Mouse (Mus musculus) left cerebral cortex, postnatal 10 days (tissue): ENCODE results near the gene Magi2. TPM values are rescaled to one million over a fixed set of nuclear protein-coding genes. Genes with fewer than 3 reads are reported as not detected.
"Not testable (repeated sequence)": the region's sequence is repeated elsewhere in the genome, so short reads cannot be mapped to it uniquely, and the experiment has no call there.

Source experiments
- DNase-seq, 2 experiments: peaks; one replicate each; pipeline ENCODE4 v3.0.0; 2021 to 2022; ENCODE audit warnings: low spot score in 2 of 2, mixed read lengths in 1 of 2; ENCODE audit errors: extremely low spot score in 1 of 2
- intact Hi-C: fragments of 180-260 bp; cut with DNase I; formaldehyde crosslinking; loops from one replicate; pipeline ENCODE4 v1.15.1; 2025
- total RNA-seq, 2 experiments: library from RNA; stranded (reverse); gene quantifications; 2 replicates each; pipeline ENCODE4 v1.2.3; 2021

Magi2 gene
- total RNA-seq, 2 experiments from 2014 or later = 89.5 to 96.4 TPM

- intact Hi-C loops = no loop called here
- DNase-seq = peak; percentile 14 to 29
Measured at GRCm38 (mm10) chr5:20720201-20720900, 1493.5 kb downstream of the Magi2 start.

DNA sequence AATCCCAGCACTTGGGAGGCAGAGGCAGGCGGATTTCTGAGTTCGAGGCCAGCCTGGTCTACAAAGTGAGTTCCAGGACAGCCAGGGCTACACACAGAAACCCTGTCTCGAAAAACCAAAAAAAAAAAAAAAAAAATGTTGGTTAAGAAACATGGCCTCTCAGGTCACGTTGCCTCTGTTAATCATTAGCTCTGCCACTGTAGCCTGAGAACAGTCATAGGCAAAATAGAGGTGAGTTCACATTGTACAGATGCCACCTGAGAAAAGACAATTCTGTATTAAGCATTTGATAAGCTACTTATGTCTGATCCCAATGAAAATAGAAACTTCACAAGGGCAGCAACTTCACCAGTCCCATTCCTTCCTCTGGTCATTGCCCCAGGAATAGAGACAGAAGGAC is 1496.4 kb downstream of the Magi2 start:
- DNase-seq, intact Hi-C loops: not testable (repeated sequence)

- DNase-seq = no peak
- intact Hi-C loops = no loop called here
Measured at GRCm38 (mm10) chr5:20738795-20739194, 1512.0 kb downstream of the Magi2 start.

DNA sequence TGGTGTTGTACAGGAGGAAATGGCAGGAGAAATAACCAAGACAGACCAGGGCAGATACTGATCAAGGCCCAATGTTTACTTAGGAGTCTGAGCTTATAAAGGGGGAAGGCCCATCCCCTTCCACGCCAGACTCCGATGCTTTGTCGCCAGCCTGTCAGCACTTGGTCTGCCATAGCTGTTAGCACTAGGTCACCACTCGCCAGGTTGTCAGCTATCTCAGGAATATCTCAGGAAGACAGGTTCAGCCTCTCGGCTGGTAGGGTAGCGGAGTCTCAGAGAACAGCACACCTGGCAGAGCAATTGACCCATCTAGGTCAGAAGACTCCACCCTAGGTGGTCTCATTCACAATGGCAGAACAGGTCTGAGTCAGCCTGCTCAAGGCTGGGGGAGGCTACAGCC is 1514.4 kb downstream of the Magi2 start:
- intact Hi-C loops = no loop called here
- no peak for DNase-seq

DNA sequence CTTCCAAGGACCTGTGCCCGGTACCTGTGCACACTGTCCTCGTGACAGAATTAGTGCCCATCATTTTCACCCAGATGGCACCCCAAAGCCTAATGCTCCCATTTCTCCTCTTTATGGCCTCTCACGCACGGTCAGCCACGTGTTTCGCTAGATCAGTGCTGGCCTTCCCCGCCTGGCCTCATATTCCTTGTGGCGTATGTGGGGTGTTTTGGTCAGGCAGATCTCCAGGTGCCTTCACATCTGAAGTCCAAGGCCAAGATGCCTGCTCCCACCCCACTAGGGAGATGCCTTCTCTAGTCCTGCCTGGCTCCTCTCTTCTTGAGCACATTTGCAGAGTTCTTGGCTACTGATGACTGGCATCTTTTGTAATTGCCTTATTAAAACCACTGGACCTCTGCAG is 1515.1 kb downstream of the Magi2 start:
- intact Hi-C loops = no loop called here
- DNase-seq = no peak

DNA sequence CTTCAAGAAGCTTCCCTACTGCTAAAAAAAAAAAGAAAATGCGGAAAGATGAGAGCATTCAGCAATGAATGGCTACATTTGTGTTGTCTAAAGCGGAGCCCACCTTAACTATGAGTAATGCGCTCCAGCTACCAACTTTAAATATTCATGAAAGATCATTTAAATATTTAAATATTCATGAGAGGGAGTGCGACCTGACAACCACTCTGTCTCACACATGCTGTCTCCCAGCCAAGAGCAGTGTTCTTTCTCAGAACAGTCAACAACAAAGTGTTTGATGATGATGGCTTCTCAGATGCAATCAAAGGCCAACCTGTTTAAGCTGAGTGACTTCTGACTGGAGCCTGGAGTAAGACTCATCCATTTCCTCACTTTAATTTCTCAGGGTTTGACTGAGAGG is 1521.3 kb downstream of the Magi2 start:
- no peak for DNase-seq
- intact Hi-C loops = no loop called here

DNA sequence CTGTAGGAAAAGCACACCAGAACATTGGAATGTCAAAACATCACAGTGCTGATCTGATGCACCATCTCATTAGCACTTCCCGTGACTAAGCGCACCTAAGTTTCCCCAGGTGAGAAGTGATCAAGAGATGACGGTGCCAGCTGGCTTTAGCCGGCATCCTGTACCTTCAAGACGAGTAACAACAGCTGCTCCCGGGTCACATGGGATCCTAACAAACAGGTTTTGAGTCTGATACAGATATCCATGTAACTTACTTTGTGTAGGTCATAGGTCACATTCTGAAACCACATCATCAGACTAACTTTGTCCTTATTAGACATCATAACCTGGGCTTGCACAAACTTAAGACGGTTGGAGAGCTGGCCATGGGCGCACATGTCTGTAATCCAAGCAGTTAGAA is 1522.0 kb downstream of the Magi2 start:
- intact Hi-C loops = no loop called here
- no peak for DNase-seq

GRCm38 (mm10) chr5:20749535-20749934 is 1522.7 kb downstream of the Magi2 start:
- intact Hi-C loops = no loop called here
- no peak for DNase-seq

DNA sequence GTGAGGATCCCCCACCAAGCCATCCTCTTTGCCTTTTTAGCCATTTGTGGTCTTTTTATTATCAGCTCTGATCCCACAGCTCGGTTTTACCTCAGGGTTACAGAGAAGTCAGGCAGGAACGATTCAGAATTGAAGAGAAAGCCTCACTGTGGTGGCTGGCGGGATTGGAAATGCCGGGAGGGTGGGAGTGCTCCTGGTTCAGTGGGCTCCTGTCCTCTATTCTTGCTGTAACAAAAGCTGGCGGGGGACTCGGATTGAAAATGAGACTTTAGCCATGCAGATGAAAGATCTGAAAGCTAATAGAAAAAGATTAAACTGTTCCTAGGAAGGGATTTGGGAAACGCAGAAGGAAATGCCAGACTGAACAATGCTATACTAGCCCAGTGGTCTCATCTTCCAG is 1524.2 kb downstream of the Magi2 start:
- intact Hi-C loops = no loop called here
- no peak for DNase-seq

DNA sequence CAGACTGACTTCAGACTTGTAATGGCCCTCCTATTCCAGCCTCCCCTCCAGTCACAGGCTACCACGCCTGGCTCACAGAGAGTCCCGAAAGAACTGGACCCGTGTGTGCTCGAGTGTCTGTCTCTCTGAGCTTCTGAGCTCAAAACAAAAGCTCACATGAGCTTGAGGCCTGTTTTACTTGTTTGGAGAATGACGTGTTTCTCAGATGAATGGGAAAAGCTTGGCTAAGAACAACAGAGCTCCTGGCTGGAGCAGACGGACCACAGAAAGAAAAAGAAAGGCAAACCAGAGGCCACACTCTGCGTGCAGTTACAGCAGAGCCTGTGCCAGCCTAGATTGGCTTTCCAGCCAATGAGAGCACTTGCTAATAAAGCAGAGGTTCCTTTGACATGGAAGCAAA is 1524.9 kb downstream of the Magi2 start:
- intact Hi-C loops = no loop called here
- peak in 1 of 2 experiments; percentile 28 for DNase-seq

GRCm38 (mm10) chr5:20753096-20753495 is 1526.3 kb downstream of the Magi2 start:
- no peak for DNase-seq
- intact Hi-C loops = no loop called here

DNA sequence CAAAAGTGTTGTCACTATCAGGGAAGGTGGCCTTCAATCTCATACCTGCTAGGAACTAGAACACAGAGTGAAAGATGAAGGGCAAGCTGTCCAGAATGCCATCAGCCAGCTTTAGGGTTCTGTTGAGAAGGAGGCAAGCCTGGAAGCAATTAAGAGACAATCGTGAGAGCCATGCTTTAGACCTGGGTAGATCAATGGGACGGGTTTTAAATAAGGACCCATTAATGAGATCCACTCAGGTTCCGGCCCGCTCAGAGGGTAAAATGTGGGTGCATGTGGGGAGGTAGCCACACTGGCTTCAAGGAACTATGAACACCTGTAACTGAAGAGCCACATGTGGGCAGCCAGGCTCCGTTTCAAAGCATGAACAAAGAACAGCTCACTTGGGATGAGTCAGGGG is 1527.1 kb downstream of the Magi2 start:
- no peak for DNase-seq
- intact Hi-C loops = no loop called here
